Mouse (Mus musculus): Measurements from ENCODE around the gene Epb41l5. TPM values are rescaled to one million over a fixed set of nuclear protein-coding genes. Genes with fewer than 3 reads are reported as not detected.

Gene Epb41l5
- total and polyA plus RNA-seq, 2 experiments from 2014 or later = 4.2 to 6.8 TPM

DNA sequence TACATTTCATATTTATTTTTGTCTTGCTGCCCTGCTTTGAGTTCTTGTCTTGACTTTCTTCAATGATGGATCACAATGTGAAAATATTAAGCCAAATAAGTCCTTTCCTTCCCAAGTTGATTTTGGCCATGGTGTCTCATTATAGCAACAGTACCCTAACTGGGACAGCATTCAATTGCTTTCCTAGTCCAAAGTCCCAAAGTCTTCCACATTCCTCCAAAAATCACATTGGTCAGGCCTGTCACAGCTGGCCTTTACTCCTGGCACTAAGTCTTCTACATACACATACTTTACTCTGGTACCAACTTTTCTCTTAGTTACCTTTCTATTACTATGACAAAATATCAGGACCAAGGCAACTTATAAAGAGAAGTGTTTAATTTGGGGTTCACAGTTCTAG, 130.0 kb downstream of the Epb41l5 start:
- Histone ChIP-seq H3K4me3 (ENCODE audit: low read depth, low read length) (no peak overlapping the region), H3K4me1 (ENCODE audit: control insufficient read depth, insufficient read depth) (no peaks in the 10 kb centered on the region), H3K27me3 (ENCODE audit: control insufficient read depth, insufficient read depth, low read length) (no peaks in the 10 kb centered on the region), H3K36me3 (replicated peaks; ENCODE audit: control insufficient read depth, insufficient read depth, low read length) (no peaks in the 10 kb centered on the region), H3K9ac (replicated peaks; ENCODE audit: low read depth, low read length) (no peak overlapping the region), H3K27ac (ENCODE audit: low read depth) (no peak overlapping the region), H3K4me2 (ENCODE audit: low read depth, low read length) (no peak overlapping the region), H3K9me3 (replicated peaks; ENCODE audit: control insufficient read depth, low read length) (no peaks in the 10 kb centered on the region)
- TF ChIP-seq CTCF (IDR thresholded peaks at IDR 0.05; ENCODE audit: low read depth) (no peak), EP300 (IDR thresholded peaks at IDR 0.05; ENCODE audit: low read depth) (no peak)
- ATAC-seq (ENCODE audit: insufficient read depth, low read depth) = no peak
- DNase-seq (ENCODE audit: low spot score) = no peak

DNA sequence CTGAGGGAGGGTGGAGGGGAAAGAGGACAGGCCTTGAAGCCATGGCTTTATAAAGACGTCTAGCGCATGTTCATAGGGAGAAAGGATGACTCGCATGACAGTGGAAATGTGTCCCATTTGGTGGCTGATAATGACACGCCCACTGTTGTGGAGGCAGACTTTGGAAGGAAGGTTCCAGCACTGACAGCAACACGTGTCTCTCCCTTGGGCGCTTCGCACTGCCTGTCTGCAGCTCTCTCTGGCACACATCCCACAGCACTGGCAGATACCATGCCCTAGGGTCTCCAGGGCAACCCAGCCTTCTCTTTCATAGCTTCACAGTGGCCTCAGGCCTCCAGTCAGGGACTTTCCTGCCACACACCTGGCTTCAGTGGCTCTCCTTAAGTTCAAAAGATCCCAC, 130.7 kb downstream of the Epb41l5 start:
- Histone ChIP-seq H3K4me3 (ENCODE audit: low read depth, low read length) (no peak overlapping the region), H3K27ac (ENCODE audit: low read depth) (no peak overlapping the region), H3K4me2 (ENCODE audit: low read depth, low read length) (no peak overlapping the region), H3K27me3 (ENCODE audit: control insufficient read depth, insufficient read depth, low read length) (no peaks in the 10 kb centered on the region), H3K9me3 (replicated peaks; ENCODE audit: control insufficient read depth, low read length) (no peaks in the 10 kb centered on the region), H3K9ac (replicated peaks; ENCODE audit: low read depth, low read length) (no peak overlapping the region), H3K36me3 (replicated peaks; ENCODE audit: control insufficient read depth, insufficient read depth, low read length) (no peaks in the 10 kb centered on the region), H3K4me1 (ENCODE audit: control insufficient read depth, insufficient read depth) (no peaks in the 10 kb centered on the region)
- TF ChIP-seq EP300 (IDR thresholded peaks at IDR 0.05; ENCODE audit: low read depth) (no peak), CTCF (IDR thresholded peaks at IDR 0.05; ENCODE audit: low read depth) (no peak)
- DNase-seq (ENCODE audit: low spot score) = no peak
- 48% methylated on average over 7 of the region's 7 CpGs for WGBS
- ATAC-seq (ENCODE audit: insufficient read depth, low read depth) = 0 out of 2 replicates have a peak, but pooled peaks have one; percentile 36

DNA sequence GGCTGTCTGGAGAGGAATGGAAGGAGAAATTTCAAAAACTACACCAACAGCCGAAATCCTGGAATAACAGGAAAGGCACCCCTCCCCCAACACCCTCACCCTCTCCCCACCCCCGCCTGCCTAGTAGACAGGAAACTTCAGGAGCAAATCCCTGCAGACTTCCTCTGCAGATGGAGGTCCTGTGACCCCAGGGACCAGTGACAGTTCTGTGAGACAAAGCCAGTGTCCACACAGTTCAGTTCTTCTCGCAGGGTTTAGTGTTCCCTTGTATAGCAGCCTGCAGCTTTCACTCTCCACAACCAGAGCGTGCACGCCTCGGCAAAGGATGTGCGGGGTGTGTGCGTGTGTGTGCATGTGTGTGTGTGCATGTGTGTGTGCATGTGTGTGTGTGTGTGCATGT, 137.9 kb downstream of the Epb41l5 start:
- WGBS = 61% methylated on average over 8 of the region's 8 CpGs
- TF ChIP-seq CTCF (IDR thresholded peaks at IDR 0.05; ENCODE audit: low read depth) = no peak
- peak; percentile 77 for TF ChIP-seq EP300 (IDR thresholded peaks at IDR 0.05; ENCODE audit: low read depth)
- no peaks in the 10 kb centered on the region; the same call in 1 of the 2 replicates for H3K4me1 ChIP-seq (ENCODE audit: control insufficient read depth, insufficient read depth)

GRCm38 (mm10) chr1:119510409-119510808, 138.4 kb downstream of the Epb41l5 start:
- WGBS = 47% methylated on average over 9 of the region's 9 CpGs
- no peak for TF ChIP-seq CTCF (IDR thresholded peaks at IDR 0.05; ENCODE audit: low read depth)
- no peak for TF ChIP-seq EP300 (IDR thresholded peaks at IDR 0.05; ENCODE audit: low read depth)

More for the DNA sequence above, 137.9 kb downstream of the Epb41l5 start:
- 0 out of 2 replicates have a peak overlapping the region, but pooled peaks have one; percentile 9 for H3K4me2 ChIP-seq (ENCODE audit: low read depth, low read length)
- peak overlapping the region; percentile 65 for H3K27ac ChIP-seq (ENCODE audit: low read depth)
- no peak overlapping the region for H3K4me3 ChIP-seq (ENCODE audit: low read depth, low read length)
- H3K9ac ChIP-seq (replicated peaks; ENCODE audit: low read depth, low read length) = no peak overlapping the region
- H3K9me3 ChIP-seq (replicated peaks; ENCODE audit: control insufficient read depth, low read length) = no peaks in the 10 kb centered on the region
- no peaks in the 10 kb centered on the region for H3K36me3 ChIP-seq (replicated peaks; ENCODE audit: control insufficient read depth, insufficient read depth, low read length)
- peak; percentile 70 for ATAC-seq (ENCODE audit: insufficient read depth, low read depth)
- H3K27me3 ChIP-seq (ENCODE audit: control insufficient read depth, insufficient read depth, low read length) = no peaks in the 10 kb centered on the region
- peak; percentile 60 for DNase-seq (ENCODE audit: low spot score)

DNA sequence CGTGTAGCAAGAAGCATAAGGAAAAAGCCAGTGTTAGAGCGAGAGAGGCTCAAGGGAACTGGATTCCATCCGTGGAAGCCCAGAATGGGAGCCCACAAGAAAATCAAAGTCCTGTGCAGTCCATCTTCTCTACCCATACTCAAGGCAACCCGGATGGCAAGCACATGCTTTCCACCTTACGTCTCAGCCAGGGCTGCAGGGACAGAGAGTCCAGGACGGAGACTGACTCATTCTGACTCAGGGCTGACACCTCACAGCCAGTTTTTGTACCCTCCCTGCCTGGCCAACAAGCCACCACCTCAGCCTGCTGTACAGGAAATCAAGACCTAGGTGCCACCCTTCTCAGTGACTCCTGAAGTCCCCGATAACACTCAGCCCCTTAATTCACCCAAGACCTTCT, 139.3 kb downstream of the Epb41l5 start:
- Histone ChIP-seq H3K4me1 (ENCODE audit: control insufficient read depth, insufficient read depth) (no peaks in the 10 kb centered on the region; the same call in 1 of the 2 replicates), H3K9me3 (replicated peaks; ENCODE audit: control insufficient read depth, low read length) (no peaks in the 10 kb centered on the region), H3K9ac (replicated peaks; ENCODE audit: low read depth, low read length) (no peak overlapping the region), H3K36me3 (replicated peaks; ENCODE audit: control insufficient read depth, insufficient read depth, low read length) (no peaks in the 10 kb centered on the region), H3K4me3 (ENCODE audit: low read depth, low read length) (no peak overlapping the region), H3K27me3 (ENCODE audit: control insufficient read depth, insufficient read depth, low read length) (no peaks in the 10 kb centered on the region), H3K4me2 (ENCODE audit: low read depth, low read length) (no peak overlapping the region), H3K27ac (ENCODE audit: low read depth) (peak overlapping the region; percentile 65; the same call in 1 of the 2 replicates)
- DNase-seq (ENCODE audit: low spot score) = no peak
- WGBS = 68% methylated on average over 7 of the region's 7 CpGs
- ATAC-seq (ENCODE audit: insufficient read depth, low read depth) = no peak
- no peak for TF ChIP-seq EP300 (IDR thresholded peaks at IDR 0.05; ENCODE audit: low read depth)
- TF ChIP-seq CTCF (IDR thresholded peaks at IDR 0.05; ENCODE audit: low read depth) = no peak

More at GRCm38 (mm10) chr1:119510409-119510808, 138.4 kb downstream of the Epb41l5 start:
- Histone ChIP-seq H3K27ac (ENCODE audit: low read depth) (peak overlapping the region; percentile 65), H3K4me1 (ENCODE audit: control insufficient read depth, insufficient read depth) (no peaks in the 10 kb centered on the region; the same call in 1 of the 2 replicates), H3K4me2 (ENCODE audit: low read depth, low read length) (0 out of 2 replicates have a peak overlapping the region, but pooled peaks have one; percentile 9), H3K9me3 (replicated peaks; ENCODE audit: control insufficient read depth, low read length) (no peaks in the 10 kb centered on the region), H3K36me3 (replicated peaks; ENCODE audit: control insufficient read depth, insufficient read depth, low read length) (no peaks in the 10 kb centered on the region), H3K9ac (replicated peaks; ENCODE audit: low read depth, low read length) (no peak overlapping the region), H3K27me3 (ENCODE audit: control insufficient read depth, insufficient read depth, low read length) (no peaks in the 10 kb centered on the region), H3K4me3 (ENCODE audit: low read depth, low read length) (no peak overlapping the region)
- ATAC-seq (ENCODE audit: insufficient read depth, low read depth) (no peak), DNase-seq (ENCODE audit: low spot score) (no peak)

GRCm38 (mm10) chr1:119508548-119508947, 140.3 kb downstream of the Epb41l5 start:
- H3K9me3 ChIP-seq (replicated peaks; ENCODE audit: control insufficient read depth, low read length) = no peaks in the 10 kb centered on the region
- no peaks in the 10 kb centered on the region for H3K27me3 ChIP-seq (ENCODE audit: control insufficient read depth, insufficient read depth, low read length)
- TF ChIP-seq EP300 (IDR thresholded peaks at IDR 0.05; ENCODE audit: low read depth) (peak; percentile 69; the same call in 1 of the 2 replicates), CTCF (IDR thresholded peaks at IDR 0.05; ENCODE audit: low read depth) (no peak)
- H3K27ac ChIP-seq (ENCODE audit: low read depth) = peak overlapping the region; percentile 65
- no peak overlapping the region for H3K4me3 ChIP-seq (ENCODE audit: low read depth, low read length)
- H3K4me2 ChIP-seq (ENCODE audit: low read depth, low read length) = no peak overlapping the region
- ATAC-seq (ENCODE audit: insufficient read depth, low read depth) (no peak), DNase-seq (ENCODE audit: low spot score) (peak; percentile 51)
- H3K4me1 ChIP-seq (ENCODE audit: control insufficient read depth, insufficient read depth) = peaks cover 2% of the 10 kb centered on the region
- no peaks in the 10 kb centered on the region for H3K36me3 ChIP-seq (replicated peaks; ENCODE audit: control insufficient read depth, insufficient read depth, low read length)
- no peak overlapping the region for H3K9ac ChIP-seq (replicated peaks; ENCODE audit: low read depth, low read length)
- 19% methylated on average over 4 of the region's 4 CpGs for WGBS
